Mouse (Mus musculus): ENCODE results near the gene Aebp1. TPM values are rescaled to one million over a fixed set of nuclear protein-coding genes. Genes with fewer than 3 reads are reported as not detected.

Aebp1 gene
- polyA plus RNA-seq (2012; rRNA removed): 11.3 and 14.0 TPM in 2 replicates

DNA sequence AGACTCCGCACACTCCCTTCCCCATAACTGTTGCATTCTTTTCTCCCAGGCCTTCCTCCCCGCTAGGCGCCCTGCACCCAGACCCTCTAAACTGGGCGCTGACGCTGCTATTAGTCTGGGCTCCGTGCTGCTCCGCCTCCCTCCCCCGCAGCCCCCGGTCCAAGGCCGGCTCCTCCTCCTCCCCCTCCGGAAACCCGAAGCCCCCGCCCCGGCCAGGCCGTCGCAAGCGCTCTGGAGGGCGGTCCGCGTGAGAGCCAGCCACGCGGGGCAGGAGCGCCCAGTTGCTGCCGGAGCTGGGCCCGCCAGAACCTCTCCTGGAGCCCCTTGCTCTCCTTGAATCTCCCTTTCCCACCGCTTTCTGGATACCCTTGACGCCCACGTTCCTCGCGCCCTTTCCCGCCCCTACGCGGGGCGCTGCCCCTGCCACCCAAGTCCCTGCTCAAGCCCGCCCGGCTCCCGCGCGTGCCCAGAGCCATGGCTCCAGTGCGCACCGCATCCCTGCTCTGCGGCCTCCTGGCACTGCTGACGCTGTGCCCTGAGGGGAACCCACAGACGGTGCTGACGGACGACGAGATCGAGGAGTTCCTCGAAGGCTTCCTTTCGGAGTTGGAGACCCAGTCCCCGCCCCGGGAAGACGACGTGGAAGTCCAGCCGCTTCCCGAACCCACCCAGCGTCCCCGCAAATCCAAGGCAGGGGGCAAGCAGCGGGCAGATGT, at the start of gene Aebp1:
TSS of gene Aebp1 (plus strand) at position 270 of the 716 bp plus-strand sequence.
- no peaks in the 10 kb centered on the region for H3K4me1 ChIP-seq (ENCODE audit: control insufficient read depth, insufficient read depth, low read length)
- H3K4me3 ChIP-seq (ENCODE audit: insufficient read depth, low read length): no peak within 1 kb of the TSS
- TF ChIP-seq CTCF (IDR thresholded peaks at IDR 0.05; ENCODE audit: extremely low read depth, insufficient read depth, low read length) (no peak), POLR2A (IDR thresholded peaks at IDR 0.05; ENCODE audit: extremely low read depth, insufficient read depth, low read length) (no peak)
- H3K27ac ChIP-seq (ENCODE audit: insufficient read depth, low read length): no peak within 1 kb of the TSS

DNA sequence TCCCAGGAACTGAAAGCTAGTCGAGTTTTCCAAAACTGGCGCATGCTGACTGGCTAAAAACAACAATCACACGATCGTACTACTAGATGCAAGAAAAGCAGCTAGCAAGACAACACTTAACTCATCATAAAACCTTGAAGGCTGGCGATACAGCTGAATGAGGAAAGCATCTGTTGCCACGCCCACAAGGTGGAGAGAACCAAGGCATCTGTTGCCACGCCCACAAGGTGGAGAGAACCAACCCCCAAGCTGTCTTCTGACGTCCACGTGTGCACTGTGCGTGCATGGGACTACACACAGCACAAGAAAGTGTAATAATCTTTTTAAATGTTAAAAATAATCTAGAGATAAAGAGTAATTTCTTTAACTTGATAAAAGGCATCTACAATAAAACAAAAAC, 48.4 kb upstream of the Aebp1 start:
- Histone ChIP-seq H3K4me1 (ENCODE audit: control insufficient read depth, insufficient read depth, low read length) (no peaks in the 10 kb centered on the region; the same call in 1 of the 2 replicates), H3K27ac (ENCODE audit: insufficient read depth, low read length) (no peak overlapping the region), H3K4me3 (ENCODE audit: insufficient read depth, low read length) (no peak overlapping the region)
- TF ChIP-seq POLR2A (IDR thresholded peaks at IDR 0.05; ENCODE audit: extremely low read depth, insufficient read depth, low read length): no peak
- no peak for TF ChIP-seq CTCF (IDR thresholded peaks at IDR 0.05; ENCODE audit: extremely low read depth, insufficient read depth, low read length)

- H3K4me3 ChIP-seq (ENCODE audit: insufficient read depth, low read length): no peak overlapping the region
- no peak overlapping the region for H3K27ac ChIP-seq (ENCODE audit: insufficient read depth, low read length)
- TF ChIP-seq POLR2A (IDR thresholded peaks at IDR 0.05; ENCODE audit: extremely low read depth, insufficient read depth, low read length): no peak
- no peak for TF ChIP-seq CTCF (IDR thresholded peaks at IDR 0.05; ENCODE audit: extremely low read depth, insufficient read depth, low read length)
- no peaks in the 10 kb centered on the region for H3K4me1 ChIP-seq (ENCODE audit: control insufficient read depth, insufficient read depth, low read length)
Observed at GRCm38 (mm10) chr11:5819223-5819622, 42.5 kb upstream of the Aebp1 start.

DNA sequence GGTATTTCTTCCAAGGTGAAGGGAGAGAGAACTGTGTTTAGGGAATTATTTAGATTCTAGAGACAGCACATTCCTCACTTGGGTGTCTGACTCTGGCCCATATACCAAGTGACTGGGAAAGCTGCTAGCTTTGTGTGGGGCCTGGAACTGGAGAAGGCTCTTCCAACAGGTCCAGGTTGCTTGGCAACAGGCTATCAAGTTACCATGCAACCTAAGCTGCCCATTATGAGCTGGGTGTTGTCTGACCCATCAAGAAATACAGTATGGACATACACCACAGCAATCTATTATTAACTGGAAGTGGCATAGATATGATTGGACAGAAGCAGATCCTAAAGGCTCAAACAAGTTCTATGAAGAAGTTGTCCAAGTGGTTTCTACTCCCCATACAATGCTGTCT, 36.3 kb upstream of the Aebp1 start:
- Histone ChIP-seq H3K4me3 (ENCODE audit: insufficient read depth, low read length) (no peak overlapping the region), H3K27ac (ENCODE audit: insufficient read depth, low read length) (no peak overlapping the region), H3K4me1 (ENCODE audit: control insufficient read depth, insufficient read depth, low read length) (no peaks in the 10 kb centered on the region)
- no peak for TF ChIP-seq CTCF (IDR thresholded peaks at IDR 0.05; ENCODE audit: extremely low read depth, insufficient read depth, low read length)
- TF ChIP-seq POLR2A (IDR thresholded peaks at IDR 0.05; ENCODE audit: extremely low read depth, insufficient read depth, low read length): no peak

GRCm38 (mm10) chr11:5827931-5828330, 33.8 kb upstream of the Aebp1 start:
- no peaks in the 10 kb centered on the region for H3K4me1 ChIP-seq (ENCODE audit: control insufficient read depth, insufficient read depth, low read length)
- H3K27ac ChIP-seq (ENCODE audit: insufficient read depth, low read length): no peak overlapping the region
- TF ChIP-seq CTCF (IDR thresholded peaks at IDR 0.05; ENCODE audit: extremely low read depth, insufficient read depth, low read length) (no peak), POLR2A (IDR thresholded peaks at IDR 0.05; ENCODE audit: extremely low read depth, insufficient read depth, low read length) (no peak)
- H3K4me3 ChIP-seq (ENCODE audit: insufficient read depth, low read length): no peak overlapping the region

DNA sequence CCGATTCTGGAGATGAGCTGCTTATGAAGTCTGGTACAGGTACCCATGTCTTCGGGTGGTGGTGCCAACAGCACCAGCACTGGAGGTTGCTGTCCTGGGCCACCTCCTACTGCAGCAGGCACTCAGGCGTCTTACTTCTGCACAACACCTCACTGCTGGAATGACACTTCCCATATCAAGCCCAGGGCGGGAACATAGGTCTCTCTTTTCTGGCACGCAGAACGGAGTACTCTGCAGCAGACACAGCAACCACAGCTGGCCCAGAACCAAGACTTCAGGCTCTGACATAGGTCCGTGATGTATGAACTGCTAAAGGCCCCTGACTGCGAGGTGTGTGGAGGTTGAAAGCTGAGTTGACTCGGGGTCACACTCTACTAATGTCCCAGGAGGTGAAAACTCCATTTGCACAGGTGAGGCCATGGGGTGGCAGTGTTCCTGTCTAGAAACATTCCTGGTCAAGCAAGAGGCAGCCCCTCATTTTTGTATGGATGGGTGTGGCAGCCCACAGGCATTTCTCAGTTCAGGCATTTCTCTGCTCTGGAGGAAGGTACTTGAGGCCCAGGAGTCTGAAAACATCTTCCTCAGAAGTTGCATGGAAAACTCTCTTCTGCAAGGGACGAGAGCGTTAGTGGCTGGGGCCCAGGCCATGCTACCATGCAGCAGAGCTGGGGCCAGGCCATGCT, 33.1 kb upstream of the Aebp1 start:
- Histone ChIP-seq H3K4me1 (ENCODE audit: control insufficient read depth, insufficient read depth, low read length) (no peaks in the 10 kb centered on the region), H3K27ac (ENCODE audit: insufficient read depth, low read length) (no peak overlapping the region), H3K4me3 (ENCODE audit: insufficient read depth, low read length) (no peak overlapping the region)
- TF ChIP-seq CTCF (IDR thresholded peaks at IDR 0.05; ENCODE audit: extremely low read depth, insufficient read depth, low read length): no peak
- no peak for TF ChIP-seq POLR2A (IDR thresholded peaks at IDR 0.05; ENCODE audit: extremely low read depth, insufficient read depth, low read length)

GRCm38 (mm10) chr11:5829327-5829726, 32.4 kb upstream of the Aebp1 start:
- H3K4me1 ChIP-seq (ENCODE audit: control insufficient read depth, insufficient read depth, low read length): no peaks in the 10 kb centered on the region
- no peak overlapping the region for H3K27ac ChIP-seq (ENCODE audit: insufficient read depth, low read length)
- no peak for TF ChIP-seq CTCF (IDR thresholded peaks at IDR 0.05; ENCODE audit: extremely low read depth, insufficient read depth, low read length)
- TF ChIP-seq POLR2A (IDR thresholded peaks at IDR 0.05; ENCODE audit: extremely low read depth, insufficient read depth, low read length): no peak

GRCm38 (mm10) chr11:5834506-5834905, 27.2 kb upstream of the Aebp1 start:
- Histone ChIP-seq H3K4me1 (ENCODE audit: control insufficient read depth, insufficient read depth, low read length) (no peaks in the 10 kb centered on the region), H3K4me3 (ENCODE audit: insufficient read depth, low read length) (no peak overlapping the region), H3K27ac (ENCODE audit: insufficient read depth, low read length) (no peak overlapping the region)
- TF ChIP-seq CTCF (IDR thresholded peaks at IDR 0.05; ENCODE audit: extremely low read depth, insufficient read depth, low read length): no peak
- TF ChIP-seq POLR2A (IDR thresholded peaks at IDR 0.05; ENCODE audit: extremely low read depth, insufficient read depth, low read length): no peak

More at GRCm38 (mm10) chr11:5829327-5829726, 32.4 kb upstream of the Aebp1 start:
- no peak overlapping the region for H3K4me3 ChIP-seq (ENCODE audit: insufficient read depth, low read length)

DNA sequence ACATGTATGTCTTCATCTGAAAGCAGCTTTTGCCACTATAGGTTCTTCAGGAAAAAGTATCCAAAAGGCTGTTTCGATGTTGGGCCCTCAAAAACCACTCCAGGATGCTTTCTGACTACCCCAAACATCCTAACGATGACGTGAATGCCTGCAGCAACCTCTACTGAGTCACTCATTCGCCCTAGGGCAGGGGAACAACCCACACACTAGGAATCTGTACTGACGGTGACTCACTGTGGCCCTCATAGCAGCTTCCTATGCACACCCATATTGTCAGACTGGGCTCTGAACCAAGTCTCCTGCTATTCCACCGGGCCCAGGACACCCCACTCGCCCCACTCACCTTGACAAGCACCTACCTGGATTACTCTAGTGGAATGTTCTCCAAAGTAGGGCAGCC, 26.7 kb upstream of the Aebp1 start:
- no peak overlapping the region for H3K4me3 ChIP-seq (ENCODE audit: insufficient read depth, low read length)
- no peak for TF ChIP-seq CTCF (IDR thresholded peaks at IDR 0.05; ENCODE audit: extremely low read depth, insufficient read depth, low read length)
- no peak for TF ChIP-seq POLR2A (IDR thresholded peaks at IDR 0.05; ENCODE audit: extremely low read depth, insufficient read depth, low read length)
- no peak overlapping the region for H3K27ac ChIP-seq (ENCODE audit: insufficient read depth, low read length)
- H3K4me1 ChIP-seq (ENCODE audit: control insufficient read depth, insufficient read depth, low read length): no peaks in the 10 kb centered on the region

DNA sequence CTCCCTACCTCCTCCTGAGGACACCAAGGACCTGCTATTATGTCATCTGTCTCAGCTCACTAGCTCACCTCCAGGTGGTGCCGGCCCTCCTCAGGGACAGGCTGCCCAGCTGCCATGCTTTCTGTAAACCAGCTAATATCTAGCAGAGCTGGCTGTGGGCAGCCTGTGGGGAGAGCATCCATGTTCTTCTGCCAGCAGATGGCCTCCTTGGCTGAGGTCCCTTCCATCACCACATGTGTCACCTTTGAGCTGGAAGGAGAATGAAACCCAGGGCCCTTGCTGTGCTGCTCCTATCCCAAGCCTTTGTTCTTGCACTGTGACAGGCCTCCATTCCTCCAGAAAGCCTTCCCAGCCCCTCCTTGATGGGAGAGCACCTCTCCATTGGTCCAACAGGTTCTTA, 25.6 kb upstream of the Aebp1 start:
- H3K4me1 ChIP-seq (ENCODE audit: control insufficient read depth, insufficient read depth, low read length): no peaks in the 10 kb centered on the region
- H3K27ac ChIP-seq (ENCODE audit: insufficient read depth, low read length): no peak overlapping the region
- TF ChIP-seq CTCF (IDR thresholded peaks at IDR 0.05; ENCODE audit: extremely low read depth, insufficient read depth, low read length): peak; percentile 39
- TF ChIP-seq POLR2A (IDR thresholded peaks at IDR 0.05; ENCODE audit: extremely low read depth, insufficient read depth, low read length): no peak

More for the DNA sequence above, 25.6 kb upstream of the Aebp1 start:
- H3K4me3 ChIP-seq (ENCODE audit: insufficient read depth, low read length): no peak overlapping the region
